Mouse (Mus musculus) stomach, postnatal 0 days (tissue): ENCODE results near the gene Tdo2.

Source experiments
- CTCF ChIP-seq: IDR thresholded peaks from 2 replicates; pipeline ENCODE4 v1.5.1; 2016; ENCODE audit warnings: antibody characterized with exemption, low read depth, mild to moderate bottlenecking, moderate library complexity
- EP300 ChIP-seq: optimal IDR thresholded peaks from 2 replicates; pipeline ENCODE3; 2016; ENCODE audit warnings: antibody characterized with exemption

DNA sequence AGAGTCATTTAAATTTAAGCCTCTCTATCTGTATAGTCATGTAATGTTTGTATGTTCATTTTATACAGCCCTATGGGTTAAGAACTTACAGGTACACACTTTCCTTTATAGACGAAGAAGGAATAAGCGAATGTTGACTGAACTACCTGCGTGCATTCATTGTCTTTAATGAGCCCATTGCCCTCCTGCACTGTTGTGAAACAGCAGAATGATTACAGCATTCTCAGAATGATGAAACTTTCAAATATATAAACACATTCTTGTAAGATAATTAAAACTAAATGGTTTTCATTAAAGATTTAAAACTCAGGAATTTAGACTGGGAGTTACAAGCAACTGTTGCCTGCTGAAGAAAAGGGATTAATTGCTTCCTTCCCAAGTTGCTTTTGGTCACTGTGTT lies 11.6 kb upstream of the Tdo2 start:
- TF ChIP-seq CTCF (no peak), EP300 (no peak)
